Mouse (Mus musculus): ENCODE measurements around the gene Gm20458. TPM values are rescaled to one million over a fixed set of nuclear protein-coding genes. Genes with fewer than 3 reads are reported as not detected.

The Gm20458 gene
- total RNA-seq (2021): 1 to 10 TPM; 3.9 to 9.6 TPM
- 9.6 and 18.9 TPM in 2 replicates for polyA plus RNA-seq (2012; rRNA removed)
- long read RNA-seq, partial matches to known transcripts: 0 of 3 reads
- long read RNA-seq, other reads (novel, unspliced or antisense): 3 of 3 reads

GRCm38 (mm10) chr2:164460745-164461551 lies at the start of gene Gm20458:
TSS of gene Gm20458 (plus strand) at chr2:164460967.
- peak; percentile 98 for DNase-seq

GRCm38 (mm10) chr2:164414167-164414566 lies 46.6 kb upstream of the Gm20458 start:
- DNase-seq: no peak

- no peak for DNase-seq
These were observed 46.2 kb upstream of the Gm20458 start for GRCm38 (mm10) chr2:164414581-164414980.

- DNase-seq: no peak
These were observed 43.6 kb upstream of the Gm20458 start for GRCm38 (mm10) chr2:164417198-164417597.

- DNase-seq: no peak
These were observed 42.4 kb upstream of the Gm20458 start for GRCm38 (mm10) chr2:164418308-164418875.

GRCm38 (mm10) chr2:164419489-164419888 lies 41.3 kb upstream of the Gm20458 start:
- no peak for DNase-seq

- no peak for DNase-seq
These were observed 39.5 kb upstream of the Gm20458 start for GRCm38 (mm10) chr2:164421306-164421705.

- DNase-seq: no peak
These were observed 38.8 kb upstream of the Gm20458 start for GRCm38 (mm10) chr2:164421979-164422378.

GRCm38 (mm10) chr2:164422675-164423393 lies 37.9 kb upstream of the Gm20458 start:
- no peak for DNase-seq

- DNase-seq: no peak
These were observed 37.3 kb upstream of the Gm20458 start for GRCm38 (mm10) chr2:164423464-164423863.

- DNase-seq: no peak
These were observed 36.4 kb upstream of the Gm20458 start for GRCm38 (mm10) chr2:164424406-164424805.

GRCm38 (mm10) chr2:164425401-164425800 lies 35.4 kb upstream of the Gm20458 start:
- no peak for DNase-seq

- no peak for DNase-seq
These were observed 34.6 kb upstream of the Gm20458 start for GRCm38 (mm10) chr2:164426121-164426520.

GRCm38 (mm10) chr2:164426952-164427351 lies 33.8 kb upstream of the Gm20458 start:
- DNase-seq: no peak

- DNase-seq: no peak
These were observed 32.3 kb upstream of the Gm20458 start for GRCm38 (mm10) chr2:164428451-164428850.

GRCm38 (mm10) chr2:164429881-164430615 lies 30.7 kb upstream of the Gm20458 start:
- no peak for DNase-seq

- no peak for DNase-seq
These were observed 30.1 kb upstream of the Gm20458 start for GRCm38 (mm10) chr2:164430697-164431096.

GRCm38 (mm10) chr2:164431676-164432465 lies 28.9 kb upstream of the Gm20458 start:
- DNase-seq: no peak

- DNase-seq: peak; percentile 51
These were observed 28.1 kb upstream of the Gm20458 start for GRCm38 (mm10) chr2:164432541-164433191.

GRCm38 (mm10) chr2:164433278-164433895 lies 27.4 kb upstream of the Gm20458 start:
- no peak for DNase-seq
